Mouse (Mus musculus) olfactory bulb, adult 2 months (tissue): ENCODE measurements at regions not wholly inside any gene's neighbourhood (a gene's known extent, or its start where the extent isn't known, plus 50 kb on each side); places are given as distances from the start of the nearest gene placed in this dataset.

Experiments
- H3K27ac ChIP-seq: fragments of 200-500 bp; 2 replicates; pipeline ENCODE4 v1.5.1; 2012; ENCODE audit warnings: low read depth, low read length; ENCODE audit not compliant: insufficient read depth
- H3K4me1 ChIP-seq: fragments of 200-500 bp; 2 replicates; pipeline ENCODE4 v1.6.1; 2012; ENCODE audit warnings: low read length; ENCODE audit not compliant: control insufficient read depth, insufficient read depth
- H3K4me3 ChIP-seq: fragments of 200-500 bp; 2 replicates; pipeline ENCODE4 v1.5.1; 2012; ENCODE audit warnings: mild to moderate bottlenecking, low read depth, low read length, moderate library complexity; ENCODE audit not compliant: insufficient read depth
- CTCF ChIP-seq: fragments of 200-500 bp; IDR thresholded peaks from 2 replicates; pipeline ENCODE4 v1.5.1; 2012; ENCODE audit warnings: low read depth, mild to moderate bottlenecking, low read length, moderate library complexity; ENCODE audit not compliant: insufficient read depth
- POLR2A ChIP-seq: fragments of 200-500 bp; IDR thresholded peaks from 2 replicates; pipeline ENCODE4 v1.6.1; 2012; ENCODE audit warnings: mild to moderate bottlenecking, low read depth, low read length, moderate library complexity; ENCODE audit not compliant: insufficient read depth
- WGBS: fragments of 180-500 bp; shearing (Covaris S2); methylation state at CpG from one replicate; pipeline ENCODE4 v1.1.7; 2018; 5-methylcytosine and 5-hydroxymethylcytosine counted together

DNA sequence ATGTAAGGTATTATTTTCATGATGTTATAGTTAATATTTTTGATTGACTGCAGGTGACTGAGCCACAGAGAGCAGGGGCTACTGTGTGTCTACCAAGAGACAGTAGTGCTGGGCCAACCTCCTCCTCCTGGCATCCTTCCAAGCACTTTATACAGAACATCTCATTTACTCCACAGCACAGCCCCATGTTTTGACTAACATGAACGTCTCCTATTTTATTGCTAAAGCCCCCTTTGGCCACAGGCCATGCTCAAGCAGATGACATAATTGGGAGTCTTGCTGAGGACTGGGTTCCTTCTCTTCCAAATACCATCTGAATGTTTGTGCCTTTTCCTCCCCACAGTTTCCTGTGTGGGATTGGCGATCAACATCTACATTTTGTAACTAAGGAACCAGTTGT lies 211.5 kb upstream of the F930015N05Rik start:
- no peak overlapping the region for H3K4me3 ChIP-seq
- H3K4me1 ChIP-seq: no peaks in the 10 kb centered on the region
- 40% methylated on average over 2 of the region's 2 CpGs for WGBS
- H3K27ac ChIP-seq: no peak overlapping the region
- TF ChIP-seq POLR2A: no peak
- TF ChIP-seq CTCF: no peak

DNA sequence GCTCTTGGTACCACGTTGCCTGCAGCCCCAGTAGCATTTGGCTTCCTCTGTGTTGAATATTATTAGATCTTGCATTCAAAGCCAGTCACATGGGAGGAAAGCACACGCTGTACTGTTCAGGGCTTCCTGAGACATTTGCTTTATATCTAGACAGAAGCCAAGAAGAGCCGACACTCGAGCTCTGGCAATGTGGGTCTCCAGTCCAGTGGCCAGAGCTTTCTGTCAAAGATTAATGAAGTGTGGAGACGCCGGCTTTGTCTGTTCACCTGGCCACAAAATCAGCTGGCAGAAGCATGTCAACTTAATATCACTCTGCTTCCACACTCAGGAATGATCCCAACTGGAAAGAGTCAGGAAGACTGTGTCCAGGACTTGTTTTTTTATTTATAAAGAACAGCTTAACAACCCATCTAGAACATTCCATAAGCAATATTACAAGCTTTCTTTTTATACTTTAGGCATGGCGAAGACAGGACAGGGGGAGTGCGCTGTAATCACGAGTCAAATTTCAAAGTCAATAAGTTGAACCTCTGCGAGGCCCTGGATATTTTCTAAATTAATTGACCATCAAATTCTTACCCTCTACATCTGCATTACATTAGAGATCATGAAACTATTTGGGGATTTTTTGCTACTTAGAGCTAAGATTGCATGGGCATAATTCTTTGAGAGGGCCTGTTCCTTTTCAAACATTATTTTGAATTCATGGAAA lies 214.3 kb upstream of the F930015N05Rik start:
- Histone ChIP-seq H3K4me1 (no peaks in the 10 kb centered on the region), H3K27ac (no peak overlapping the region), H3K4me3 (no peak overlapping the region)
- 76% methylated on average over 10 of the region's 10 CpGs for WGBS
- no peak for TF ChIP-seq CTCF
- no peak for TF ChIP-seq POLR2A

DNA sequence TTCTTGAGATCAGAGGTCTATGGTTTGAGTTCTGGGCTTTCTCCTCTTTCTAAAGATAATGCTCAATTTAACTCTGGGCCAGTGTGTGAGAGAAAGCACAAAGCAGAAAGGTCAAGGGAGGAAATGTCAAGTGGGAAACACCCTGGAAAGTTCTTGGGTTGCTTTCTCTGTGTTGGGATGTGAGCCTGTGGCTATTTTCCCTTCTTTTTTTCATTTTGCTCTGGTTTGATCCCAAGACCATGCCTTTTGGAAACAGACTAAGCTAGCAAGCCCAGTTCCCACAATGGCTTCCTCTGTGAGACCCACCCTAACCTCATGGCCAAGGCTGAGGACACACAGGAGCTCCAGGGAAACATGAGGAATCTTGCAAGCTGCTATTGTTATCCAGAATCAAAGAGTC lies 216.4 kb upstream of the F930015N05Rik start:
- no peak overlapping the region for H3K4me3 ChIP-seq
- no peaks in the 10 kb centered on the region for H3K4me1 ChIP-seq
- no peak overlapping the region for H3K27ac ChIP-seq
- TF ChIP-seq POLR2A (no peak), CTCF (no peak)

DNA sequence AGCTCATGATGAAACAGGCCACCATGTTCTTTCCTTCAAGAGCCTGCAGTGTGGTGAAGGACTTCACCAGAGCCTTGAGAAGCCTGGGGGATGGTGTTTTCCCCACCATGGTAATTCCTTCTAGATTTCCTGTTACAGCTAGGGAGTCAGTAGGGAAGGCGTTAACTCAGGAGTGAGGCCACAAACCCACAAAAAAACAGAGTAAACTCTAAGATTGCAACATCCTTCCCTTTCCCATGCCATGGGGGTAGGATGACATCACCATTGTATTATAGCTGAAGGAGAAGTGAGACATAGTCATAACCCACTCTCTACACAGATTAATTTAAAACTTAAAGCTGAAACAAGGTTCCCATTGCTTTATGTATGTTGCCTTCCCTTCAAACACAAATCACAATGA lies 218.7 kb upstream of the F930015N05Rik start:
- Histone ChIP-seq H3K4me1 (no peaks in the 10 kb centered on the region), H3K27ac (no peak overlapping the region), H3K4me3 (no peak overlapping the region)
- TF ChIP-seq CTCF: no peak
- 92% methylated on average over 1 of the region's 1 CpGs for WGBS

DNA sequence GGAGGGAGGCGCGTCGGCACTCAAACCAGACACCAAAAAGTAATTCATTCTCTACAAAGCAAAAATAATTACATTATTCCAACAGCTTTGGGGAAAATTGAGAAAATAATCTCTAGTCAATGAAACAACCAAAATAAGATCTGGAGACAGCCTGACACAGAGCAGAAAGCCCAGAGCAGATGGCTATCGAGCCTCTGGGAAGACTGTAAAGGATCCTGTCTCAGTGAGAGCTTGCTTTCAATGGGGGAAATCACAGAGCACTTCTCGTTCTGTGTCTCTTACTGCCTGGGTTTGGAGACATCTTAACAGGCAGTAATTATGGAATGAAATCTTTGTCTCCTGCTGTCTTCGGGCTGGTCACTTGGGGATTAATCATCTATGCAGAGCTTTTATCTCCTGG lies 226.7 kb upstream of the F930015N05Rik start:
- TF ChIP-seq CTCF (no peak), POLR2A (no peak)
- Histone ChIP-seq H3K4me1 (peaks cover 3% of the 10 kb centered on the region), H3K4me3 (no peak overlapping the region), H3K27ac (no peak overlapping the region)
- 33% methylated on average over 6 of the region's 6 CpGs for WGBS

DNA sequence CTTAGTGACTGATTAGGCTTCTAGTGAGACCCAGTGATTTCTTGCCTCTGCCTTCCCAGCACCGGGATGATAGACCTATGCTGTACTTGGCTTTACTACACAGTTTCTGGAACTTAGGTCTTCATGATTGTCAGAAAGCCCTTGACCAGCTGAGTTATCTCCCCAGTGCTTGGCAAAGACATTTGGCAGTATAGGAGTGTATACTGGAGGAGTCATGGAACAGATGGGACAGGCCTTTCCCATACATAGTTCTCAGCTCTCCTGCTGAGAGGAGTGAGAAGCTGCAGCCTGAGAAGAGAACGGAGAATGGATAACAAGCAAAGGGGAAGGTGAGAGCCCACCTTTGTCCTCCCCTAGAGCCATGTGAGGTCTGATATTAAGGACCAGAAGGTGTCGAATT lies 230.6 kb upstream of the F930015N05Rik start:
- TF ChIP-seq CTCF (no peak), POLR2A (no peak)
- Histone ChIP-seq H3K4me3 (no peak overlapping the region), H3K4me1 (peaks cover 3% of the 10 kb centered on the region), H3K27ac (no peak overlapping the region)
- WGBS: 90% methylated on average over 3 of the region's 3 CpGs

DNA sequence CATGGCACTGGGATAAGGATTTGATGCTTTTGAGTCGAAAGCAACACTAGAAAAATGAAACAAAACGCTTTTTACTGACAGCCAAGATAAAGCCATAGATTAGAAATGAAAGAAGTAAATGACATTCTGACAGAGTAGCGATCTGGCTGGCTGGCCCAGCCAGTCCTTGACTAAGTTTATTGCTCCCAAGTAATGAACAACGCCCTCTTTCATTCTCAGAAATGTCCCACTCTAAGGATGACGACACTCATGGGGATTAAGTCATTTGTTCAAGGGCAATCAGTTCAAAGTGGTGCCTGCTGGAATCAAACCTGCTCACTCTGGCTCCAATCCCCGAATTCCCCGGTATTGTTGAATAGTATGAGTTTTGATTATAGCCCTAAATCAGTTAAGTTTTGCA lies 231.1 kb upstream of the F930015N05Rik start:
- 68% methylated on average over 7 of the region's 7 CpGs for WGBS
- H3K27ac ChIP-seq: no peak overlapping the region
- H3K4me1 ChIP-seq: peaks cover 3% of the 10 kb centered on the region
- TF ChIP-seq POLR2A (no peak), CTCF (no peak)
- H3K4me3 ChIP-seq: no peak overlapping the region

DNA sequence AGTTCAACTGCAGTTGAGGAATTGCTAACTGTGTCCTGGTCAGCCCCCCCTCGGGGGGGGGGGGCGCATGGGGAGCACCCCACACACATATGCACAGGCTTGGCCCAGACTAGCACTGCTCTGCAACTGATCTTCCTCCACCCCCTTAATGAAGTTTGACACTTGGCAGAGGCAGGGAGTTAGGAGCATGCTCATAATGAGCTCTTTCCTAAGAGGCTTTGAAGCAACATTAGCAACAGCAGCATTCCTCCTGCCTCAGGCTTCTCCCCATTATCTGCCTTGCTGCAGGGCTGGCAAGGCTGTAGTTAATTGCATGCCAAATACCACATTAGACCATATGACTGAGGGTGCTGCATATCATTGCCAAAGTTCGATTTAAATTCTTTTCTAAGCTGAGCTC lies 235.4 kb upstream of the F930015N05Rik start:
- no peaks in the 10 kb centered on the region for H3K4me1 ChIP-seq
- no peak overlapping the region for H3K27ac ChIP-seq
- no peak for TF ChIP-seq POLR2A
- 25% methylated on average over 3 of the region's 3 CpGs for WGBS
- no peak overlapping the region for H3K4me3 ChIP-seq

DNA sequence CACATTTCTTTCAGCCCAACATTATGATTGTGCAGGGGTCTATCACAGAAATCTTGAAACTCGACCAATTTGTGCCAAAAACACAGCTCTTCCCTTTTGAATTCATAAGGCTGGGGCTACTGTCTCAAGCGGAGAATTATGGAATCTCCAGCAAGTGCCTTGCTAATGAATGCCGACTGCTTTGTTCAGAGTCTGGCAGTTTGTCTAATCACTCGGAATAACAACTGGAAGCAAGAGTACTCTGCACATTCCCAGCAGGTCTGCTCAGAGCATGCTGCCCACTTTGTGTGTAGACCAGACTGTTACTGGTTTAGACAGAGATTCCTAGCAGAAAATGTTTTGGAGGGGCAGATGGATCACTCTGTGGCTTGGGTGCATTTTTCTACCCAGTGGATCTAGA lies 237.1 kb upstream of the F930015N05Rik start:
- 48% methylated on average over 4 of the region's 4 CpGs for WGBS
- no peaks in the 10 kb centered on the region for H3K4me1 ChIP-seq
- no peak overlapping the region for H3K4me3 ChIP-seq
- TF ChIP-seq POLR2A (no peak), CTCF (no peak)
- no peak overlapping the region for H3K27ac ChIP-seq

DNA sequence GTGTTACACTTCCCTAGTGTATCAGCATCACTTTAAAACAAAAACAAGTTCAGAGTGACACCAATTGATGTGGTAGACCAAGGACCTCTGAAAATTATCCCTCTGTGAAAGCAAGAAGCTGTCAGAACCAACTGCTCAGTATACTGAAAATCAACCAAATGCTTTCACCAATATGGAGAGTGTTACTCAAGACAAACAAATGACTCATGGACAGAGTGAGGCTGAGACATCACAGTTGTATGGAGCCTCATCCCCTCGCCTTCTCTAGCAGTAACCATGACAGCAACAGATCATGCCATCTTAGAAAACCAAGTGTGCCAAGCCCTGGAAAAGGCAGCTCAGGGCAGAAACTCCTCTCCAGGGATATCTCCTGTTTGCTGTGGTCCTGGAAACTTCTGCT lies 267.3 kb upstream of the F930015N05Rik start:
- Histone ChIP-seq H3K4me3 (no peak overlapping the region), H3K27ac (no peak overlapping the region), H3K4me1 (no peaks in the 10 kb centered on the region)
- TF ChIP-seq POLR2A (no peak), CTCF (no peak)
- 76% methylated on average over 1 of the region's 1 CpGs for WGBS
